Mouse (Mus musculus) limb, embryonic 10.5 days (tissue): ENCODE measurements around the gene Dync1i1. TPM values are rescaled to one million over a fixed set of nuclear protein-coding genes. Genes with fewer than 3 reads are reported as not detected.

Source experiments
- DNase-seq: peaks from one replicate; pipeline ENCODE4 v3.0.0-alpha.2; 2017; ENCODE audit warnings: low spot score
- H3K27ac ChIP-seq: fragments of 300-500 bp; sonication (generic); 2 replicates; pipeline ENCODE4 v1.5.1; 2016; ENCODE audit warnings: mild to moderate bottlenecking
- H3K27me3 ChIP-seq: fragments of 300-500 bp; sonication (generic); 2 replicates; pipeline ENCODE4 v1.6.1; 2016; ENCODE audit warnings: low read depth, mild to moderate bottlenecking; ENCODE audit not compliant: poor library complexity, severe bottlenecking
- H3K36me3 ChIP-seq: fragments of 300-500 bp; sonication (generic); 2 replicates; pipeline ENCODE4 v1.6.1; 2016; ENCODE audit warnings: mild to moderate bottlenecking, moderate library complexity
- H3K4me1 ChIP-seq: fragments of 300-500 bp; sonication (generic); 2 replicates; pipeline ENCODE4 v1.6.1; 2016
- H3K4me3 ChIP-seq: fragments of 300-500 bp; sonication (generic); 2 replicates; pipeline ENCODE4 v1.5.1; 2016; ENCODE audit warnings: mild to moderate bottlenecking, moderate library complexity
- H3K9me3 ChIP-seq: fragments of 300-500 bp; sonication (generic); replicated peaks from 2 replicates; pipeline ENCODE4 v1.6.1; 2016; ENCODE audit warnings: mild to moderate bottlenecking
- WGBS: fragments of 180-500 bp; shearing (Covaris S2); methylation state at CpG from one replicate; pipeline ENCODE4 v1.1.7; 2016; 5-methylcytosine and 5-hydroxymethylcytosine counted together
- polyA plus RNA-seq: library from polyadenylated mRNA; unstranded; fragments of >200 nt; fragmentation: Nextera tagmentation; extraction: Ambion mirVana; gene quantifications from 2 replicates; pipeline ENCODE4 v1.2.1, GENCODE M21; 2016

Gene Dync1i1
- polyA plus RNA-seq, 1 experiment from 2014 or later = 5.8 TPM

DNA sequence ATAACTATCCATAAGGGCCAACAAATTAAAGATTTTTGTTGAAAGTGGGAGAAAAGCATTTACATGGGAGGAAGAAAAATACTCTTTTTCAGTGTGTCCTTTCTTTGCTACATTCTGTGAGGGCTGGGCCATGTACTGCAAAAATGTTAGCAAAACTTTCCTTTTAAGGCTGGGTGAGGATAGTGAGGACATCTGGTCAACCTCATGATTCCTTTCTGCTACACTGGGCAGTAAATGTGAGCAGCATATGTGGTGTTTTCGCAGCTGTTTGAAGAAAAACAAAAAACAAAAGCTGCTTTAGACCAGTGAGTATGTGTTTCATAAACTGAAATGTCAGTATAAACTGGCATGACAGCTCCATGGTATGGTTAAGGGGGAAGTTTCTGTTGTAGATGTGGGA lies 9.4 kb downstream of the Dync1i1 start:
- no peak overlapping the region for H3K4me3 ChIP-seq
- H3K9me3 ChIP-seq = no peaks in the 10 kb centered on the region
- no peaks in the 10 kb centered on the region for H3K27me3 ChIP-seq
- H3K36me3 ChIP-seq = no peaks in the 10 kb centered on the region
- DNase-seq = no peak
- WGBS = 88% methylated on average over 1 of the region's 1 CpGs
- H3K27ac ChIP-seq = no peak overlapping the region
- no peaks in the 10 kb centered on the region for H3K4me1 ChIP-seq

DNA sequence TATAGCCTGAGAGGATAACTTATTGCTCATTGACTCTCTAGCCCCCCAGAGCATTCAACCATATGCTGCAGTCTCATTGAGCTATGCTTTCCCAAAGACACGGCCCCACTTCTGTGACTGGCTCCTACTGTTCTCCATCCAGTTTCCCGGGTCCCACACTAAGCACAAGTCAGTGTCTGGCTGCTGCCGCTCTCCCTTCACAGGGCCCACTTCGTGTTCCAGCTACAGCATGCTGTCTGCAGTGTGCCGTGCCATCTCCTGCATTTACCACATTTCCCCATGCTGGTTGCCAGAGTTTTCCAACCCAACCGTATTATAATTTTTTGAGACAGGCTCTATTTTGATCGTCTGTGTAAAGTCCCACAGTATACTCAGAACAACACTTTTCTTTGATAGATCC lies 14.3 kb downstream of the Dync1i1 start:
- WGBS = 87% methylated on average over 7 of the region's 7 CpGs
- Histone ChIP-seq H3K4me1 (no peaks in the 10 kb centered on the region), H3K27me3 (no peaks in the 10 kb centered on the region), H3K27ac (no peak overlapping the region), H3K4me3 (no peak overlapping the region), H3K9me3 (no peaks in the 10 kb centered on the region), H3K36me3 (no peaks in the 10 kb centered on the region)
- DNase-seq = no peak

GRCm38 (mm10) chr6:5741395-5742032 lies 16.1 kb downstream of the Dync1i1 start:
- H3K9me3 ChIP-seq = no peaks in the 10 kb centered on the region
- WGBS = 92% methylated on average over 6 of the region's 6 CpGs
- DNase-seq = no peak
- no peak overlapping the region for H3K4me3 ChIP-seq
- H3K27ac ChIP-seq = no peak overlapping the region
- H3K36me3 ChIP-seq = no peaks in the 10 kb centered on the region
- no peaks in the 10 kb centered on the region for H3K27me3 ChIP-seq
- H3K4me1 ChIP-seq = no peaks in the 10 kb centered on the region

DNA sequence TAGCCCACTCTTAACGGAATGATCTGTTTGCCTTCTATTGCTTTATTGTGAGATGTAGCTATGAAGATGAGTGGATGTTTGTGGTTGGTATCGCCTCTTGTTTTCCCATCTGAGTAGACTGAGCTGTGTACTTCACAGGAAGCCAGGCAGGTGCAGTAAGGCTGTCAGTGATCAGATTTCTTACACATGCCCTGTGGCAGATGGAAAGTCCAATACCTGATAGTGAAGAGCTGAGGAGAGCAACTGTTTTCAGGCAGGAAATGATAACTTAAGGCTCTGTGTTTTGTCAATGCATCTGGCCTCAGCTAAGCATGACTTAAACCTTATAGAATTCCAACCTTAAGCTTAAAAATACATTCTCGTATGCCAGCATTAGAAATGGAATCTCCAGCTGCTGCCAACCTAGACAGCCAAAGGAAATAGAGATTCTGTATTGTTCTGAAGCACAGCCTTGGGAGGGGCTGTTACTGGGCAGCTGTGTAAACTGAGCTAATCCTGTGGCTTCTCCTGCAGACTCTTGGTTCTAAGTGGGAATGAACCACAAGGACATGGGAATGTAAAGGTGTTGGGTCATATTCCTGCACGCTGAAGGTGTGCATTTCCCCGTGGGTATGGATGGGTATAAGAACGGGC lies 24.8 kb downstream of the Dync1i1 start:
- WGBS = 86% methylated on average over 6 of the region's 6 CpGs
- no peaks in the 10 kb centered on the region for H3K9me3 ChIP-seq
- H3K4me1 ChIP-seq = no peaks in the 10 kb centered on the region
- no peak for DNase-seq
- H3K27me3 ChIP-seq = no peaks in the 10 kb centered on the region
- H3K36me3 ChIP-seq = no peaks in the 10 kb centered on the region
- no peak overlapping the region for H3K27ac ChIP-seq
- no peak overlapping the region for H3K4me3 ChIP-seq

GRCm38 (mm10) chr6:5752128-5752527 lies 26.7 kb downstream of the Dync1i1 start:
- H3K36me3 ChIP-seq = no peaks in the 10 kb centered on the region
- no peaks in the 10 kb centered on the region for H3K4me1 ChIP-seq
- H3K27me3 ChIP-seq = no peaks in the 10 kb centered on the region
- H3K4me3 ChIP-seq = no peak overlapping the region
- H3K9me3 ChIP-seq = no peaks in the 10 kb centered on the region
- 96% methylated on average over 16 of the region's 16 CpGs for WGBS
- H3K27ac ChIP-seq = no peak overlapping the region
- no peak for DNase-seq

DNA sequence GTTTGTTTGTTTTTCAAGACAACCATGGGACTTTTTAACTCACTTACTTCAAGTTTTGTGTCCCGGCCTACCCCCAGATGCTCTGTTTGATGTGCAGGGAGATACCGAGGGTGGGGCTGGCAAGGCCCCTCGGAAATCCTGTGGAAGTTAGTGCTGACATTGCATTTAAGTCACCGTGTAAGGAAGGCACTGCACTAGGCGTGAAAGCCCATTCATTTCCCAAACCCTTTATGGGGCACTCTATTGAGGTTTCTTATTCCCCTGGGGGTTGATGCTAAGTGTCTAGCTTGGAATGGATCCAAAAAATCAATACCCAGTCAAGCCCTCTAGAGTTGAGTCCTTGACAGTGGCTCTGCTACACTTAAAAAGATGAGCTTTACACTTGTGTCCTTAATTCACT lies 27.2 kb downstream of the Dync1i1 start:
- Histone ChIP-seq H3K27ac (no peak overlapping the region), H3K27me3 (no peaks in the 10 kb centered on the region), H3K36me3 (no peaks in the 10 kb centered on the region), H3K9me3 (no peaks in the 10 kb centered on the region), H3K4me1 (no peaks in the 10 kb centered on the region), H3K4me3 (no peak overlapping the region)
- no peak for DNase-seq
- 88% methylated on average over 5 of the region's 5 CpGs for WGBS

DNA sequence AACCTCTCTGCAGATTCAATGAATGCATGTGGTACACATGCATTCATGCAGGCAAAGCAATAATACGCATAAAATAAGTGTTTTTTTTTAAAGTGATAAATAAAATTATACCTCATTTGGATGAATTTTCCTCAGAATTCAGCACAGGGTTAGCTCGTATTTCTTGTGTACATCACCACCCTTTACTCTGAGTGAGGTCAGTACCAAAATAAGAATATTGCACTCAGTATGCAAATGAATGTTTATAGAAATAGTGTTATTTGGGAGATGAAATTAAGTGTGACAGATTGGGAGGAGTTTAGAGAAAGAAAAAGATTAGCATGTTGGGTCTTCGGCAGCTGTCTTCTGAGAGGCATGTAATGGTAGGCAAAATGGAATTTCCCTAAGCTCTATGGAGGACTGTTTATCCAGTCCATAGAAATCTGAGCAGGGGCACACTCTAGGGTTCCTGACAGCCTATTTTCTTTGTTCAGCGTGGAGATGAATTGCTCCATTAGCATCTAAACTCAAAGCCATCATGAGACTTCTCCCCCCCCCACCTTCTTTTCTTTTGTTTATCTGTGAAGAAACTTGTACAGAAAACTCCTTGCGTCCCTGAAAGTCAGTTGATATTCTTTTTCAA lies 31.2 kb downstream of the Dync1i1 start:
- H3K4me3 ChIP-seq = no peak overlapping the region
- WGBS = 73% methylated on average over 5 of the region's 5 CpGs
- H3K9me3 ChIP-seq = no peaks in the 10 kb centered on the region
- H3K27ac ChIP-seq = no peak overlapping the region
- no peaks in the 10 kb centered on the region for H3K36me3 ChIP-seq
- H3K4me1 ChIP-seq = no peaks in the 10 kb centered on the region
- DNase-seq = no peak
- H3K27me3 ChIP-seq = no peaks in the 10 kb centered on the region

DNA sequence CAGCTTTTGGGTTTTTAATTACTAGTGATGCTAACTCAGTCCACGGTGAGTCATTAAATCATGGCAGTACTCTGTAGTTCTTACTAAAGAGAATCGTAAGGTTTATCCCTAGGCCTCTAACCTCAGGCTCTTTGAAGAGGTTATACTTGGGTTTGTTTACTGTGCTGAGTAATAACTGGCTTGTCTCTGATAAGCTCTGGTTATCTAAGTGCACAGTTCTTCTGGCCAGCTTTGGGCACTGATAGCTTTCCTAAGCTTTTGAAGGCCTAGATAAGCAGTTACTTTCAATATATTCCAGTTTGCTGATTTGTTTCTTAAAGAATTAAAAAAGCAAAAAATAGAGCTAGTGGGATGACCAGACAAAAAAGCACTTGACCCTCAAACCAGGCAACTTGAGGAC lies 37.5 kb downstream of the Dync1i1 start:
- Histone ChIP-seq H3K9me3 (no peaks in the 10 kb centered on the region), H3K4me3 (no peak overlapping the region), H3K27ac (no peak overlapping the region), H3K4me1 (no peaks in the 10 kb centered on the region), H3K27me3 (no peaks in the 10 kb centered on the region), H3K36me3 (no peaks in the 10 kb centered on the region)
- 74% methylated on average over 2 of the region's 2 CpGs for WGBS
- DNase-seq = no peak

GRCm38 (mm10) chr6:5768576-5768975 lies 43.1 kb downstream of the Dync1i1 start:
- DNase-seq = no peak
- Histone ChIP-seq H3K9me3 (no peaks in the 10 kb centered on the region), H3K27ac (no peak overlapping the region), H3K27me3 (no peaks in the 10 kb centered on the region), H3K4me3 (no peak overlapping the region), H3K36me3 (no peaks in the 10 kb centered on the region), H3K4me1 (no peaks in the 10 kb centered on the region)
- WGBS = 80% methylated on average over 1 of the region's 1 CpGs

DNA sequence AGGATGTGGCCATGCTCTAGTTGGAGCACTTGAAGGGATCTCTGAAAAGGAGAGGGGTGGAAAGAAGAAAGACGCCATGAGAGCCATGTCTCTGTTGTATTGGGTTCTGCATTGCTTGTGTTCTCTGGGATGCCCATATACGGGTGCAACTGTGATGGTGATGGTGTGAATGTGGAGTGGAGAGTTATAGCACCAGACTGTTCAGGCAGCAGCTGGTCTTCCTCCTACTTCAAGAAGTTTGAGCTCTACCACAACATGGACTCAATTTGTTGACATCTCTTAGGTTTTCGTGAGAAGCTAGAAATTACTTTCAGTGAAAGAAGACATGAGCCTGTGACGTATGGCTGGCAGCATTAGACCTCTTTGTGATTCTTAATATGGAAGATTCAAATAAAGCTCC lies 44.8 kb downstream of the Dync1i1 start:
- Histone ChIP-seq H3K4me3 (no peak overlapping the region), H3K27ac (no peak overlapping the region), H3K9me3 (no peaks in the 10 kb centered on the region), H3K36me3 (no peaks in the 10 kb centered on the region), H3K4me1 (0 out of 2 replicates have a peak, but pooled peaks cover under 1% of the 10 kb centered on the region), H3K27me3 (no peaks in the 10 kb centered on the region)
- DNase-seq = no peak
- 95% methylated on average over 4 of the region's 4 CpGs for WGBS

DNA sequence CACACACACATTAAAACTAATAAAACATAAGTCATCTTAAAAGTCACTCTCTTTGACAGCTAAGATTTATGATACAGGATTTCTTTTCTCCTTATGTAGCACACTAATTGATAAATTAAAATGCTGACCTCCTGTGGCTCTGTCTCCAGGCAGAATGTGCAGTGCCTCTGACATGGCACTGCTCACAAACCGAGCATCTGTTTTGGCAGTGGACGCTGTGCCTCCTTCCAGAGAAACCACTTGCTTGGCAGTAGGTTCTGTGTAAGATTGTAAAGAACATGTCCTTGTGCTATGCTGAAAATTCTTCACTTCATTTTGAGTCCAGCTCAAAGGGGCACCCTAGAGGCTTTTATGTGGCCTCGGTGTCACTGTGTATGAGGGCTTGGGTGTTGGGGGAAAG lies 50.0 kb downstream of the Dync1i1 start:
- Histone ChIP-seq H3K4me1 (0 out of 2 replicates have a peak, but pooled peaks cover 4% of the 10 kb centered on the region), H3K9me3 (no peaks in the 10 kb centered on the region), H3K36me3 (no peaks in the 10 kb centered on the region), H3K27ac (no peak overlapping the region), H3K4me3 (no peak overlapping the region), H3K27me3 (no peaks in the 10 kb centered on the region)
- WGBS = 76% methylated on average over 3 of the region's 3 CpGs
- no peak for DNase-seq

- no peak overlapping the region for H3K27ac ChIP-seq
- no peaks in the 10 kb centered on the region for H3K27me3 ChIP-seq
- WGBS = 85% methylated on average over 6 of the region's 6 CpGs
- H3K9me3 ChIP-seq = no peaks in the 10 kb centered on the region
- no peak overlapping the region for H3K4me3 ChIP-seq
- no peak for DNase-seq
- no peaks in the 10 kb centered on the region for H3K4me1 ChIP-seq
- H3K36me3 ChIP-seq = no peaks in the 10 kb centered on the region
These were observed 56.3 kb downstream of the Dync1i1 start for GRCm38 (mm10) chr6:5781752-5782151.

DNA sequence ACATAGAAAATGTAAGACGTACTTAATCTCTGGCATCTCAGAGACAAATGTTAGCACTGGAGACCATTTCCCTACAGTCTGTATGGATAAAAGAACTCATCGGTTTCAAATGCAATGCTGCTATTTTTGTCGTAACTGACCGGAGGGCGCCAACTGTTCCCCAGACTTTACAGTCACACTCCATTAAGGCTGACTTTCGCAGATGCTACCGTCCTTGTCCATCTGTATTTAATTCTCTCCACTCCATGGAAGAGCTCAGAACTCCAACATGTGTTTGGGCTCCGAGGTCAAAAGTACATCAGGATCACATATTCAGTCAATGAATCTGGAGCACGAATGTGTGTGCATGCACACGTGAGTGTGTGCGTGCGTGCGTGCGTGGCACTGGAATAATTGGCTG lies 58.4 kb downstream of the Dync1i1 start:
- no peak for DNase-seq
- no peaks in the 10 kb centered on the region for H3K4me1 ChIP-seq
- H3K4me3 ChIP-seq = no peak overlapping the region
- no peaks in the 10 kb centered on the region for H3K36me3 ChIP-seq
- no peaks in the 10 kb centered on the region for H3K9me3 ChIP-seq
- H3K27ac ChIP-seq = no peak overlapping the region
- WGBS = 82% methylated on average over 14 of the region's 14 CpGs
- no peaks in the 10 kb centered on the region for H3K27me3 ChIP-seq
